Mouse (Mus musculus): ENCODE measurements at regions not wholly inside any gene's neighbourhood (a gene's known extent, or its start where the extent isn't known, plus 50 kb on each side); places are given as distances from the start of the nearest gene placed in this dataset.

GRCm38 (mm10) chr8:30924160-30924534 lies 2504.4 kb upstream of the 5930422O12Rik start:
- TF ChIP-seq GATA1 (IDR thresholded peaks at IDR 0.05; ENCODE audit: borderline replicate concordance, low read length): no peak
- TF ChIP-seq FLI1 (IDR thresholded peaks at IDR 0.05; ENCODE audit: low read length): no peak

Data from megakaryocyte, embryonic 14.5 days (primary cell).